Mouse (Mus musculus) heart, postnatal 0 days (tissue): ENCODE measurements around the gene Enox1.

ENCODE experiments used
- CTCF ChIP-seq: IDR thresholded peaks from 2 replicates; pipeline ENCODE4 v1.5.1; 2016; ENCODE audit warnings: antibody characterized with exemption, control low read depth, low read depth
- EP300 ChIP-seq: IDR thresholded peaks from 2 replicates; pipeline ENCODE4 v1.6.1; 2016; ENCODE audit warnings: antibody characterized with exemption, low read depth

DNA sequence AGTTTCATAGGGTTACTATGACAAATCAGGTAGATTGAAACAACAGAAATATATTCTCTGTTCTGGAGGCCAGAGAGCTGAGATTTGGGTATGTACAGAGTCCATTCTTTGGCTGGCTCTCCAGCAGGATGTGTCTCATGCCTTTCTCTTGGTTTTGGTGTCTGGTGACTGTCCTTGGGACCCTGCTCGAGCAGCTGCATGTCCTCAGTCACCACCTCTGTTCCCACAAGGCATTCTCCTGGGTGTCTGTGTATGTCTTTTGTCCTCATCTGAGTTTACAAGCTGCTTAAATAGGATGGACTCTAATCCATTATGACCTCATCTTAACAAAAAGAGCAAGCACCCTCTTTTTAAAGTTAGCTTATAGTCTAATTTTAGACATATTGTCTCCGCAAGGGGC is 410.6 kb downstream of the Enox1 start:
- TF ChIP-seq CTCF (no peak), EP300 (no peak)
